Mouse (Mus musculus) embryonic fibroblast, embryonic 13.5 days (primary cell): ENCODE results near the gene Tsku.

Source experiments
- CTCF ChIP-seq: IDR thresholded peaks from 2 replicates; pipeline ENCODE4 v1.5.1; 2011; ENCODE audit warnings: mild to moderate bottlenecking, control low read depth, low read length, moderate library complexity, borderline replicate concordance; ENCODE audit not compliant: insufficient read depth
- POLR2A ChIP-seq: IDR thresholded peaks from 2 replicates; pipeline ENCODE4 v1.6.1; 2011; ENCODE audit warnings: low read depth, mild to moderate bottlenecking, control low read depth, low read length, moderate library complexity

DNA sequence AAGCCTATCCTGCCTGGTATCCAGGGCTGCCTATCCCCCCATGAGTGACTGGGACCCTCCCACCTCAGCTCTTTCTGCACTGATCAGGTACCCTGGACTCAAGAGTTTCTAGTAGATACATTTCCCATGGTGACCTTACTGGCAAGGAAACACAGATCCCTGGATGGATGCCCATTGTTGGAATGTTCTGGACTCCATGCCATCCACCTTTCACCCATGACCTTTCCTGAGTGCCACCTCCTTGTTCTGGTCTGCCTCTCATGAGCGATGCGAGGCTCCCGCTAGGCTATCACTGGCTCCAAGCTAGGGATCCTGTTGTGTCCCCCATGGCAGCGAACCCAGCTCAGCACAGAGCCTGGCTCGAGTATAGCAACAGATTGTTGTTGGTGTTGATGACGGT lies 11.3 kb downstream of the Tsku start:
- no peak for TF ChIP-seq CTCF
- TF ChIP-seq POLR2A: no peak
